Mouse (Mus musculus) olfactory bulb, adult 2 months (tissue): ENCODE results near the gene Nupr1l.
A peak's percentile ranks its signal among the peaks of the same experiment; 100 is the strongest.

Source experiments
- CTCF ChIP-seq: fragments of 200-500 bp; IDR thresholded peaks from 2 replicates; pipeline ENCODE4 v1.5.1; 2012; ENCODE audit warnings: low read depth, mild to moderate bottlenecking, low read length, moderate library complexity; ENCODE audit not compliant: insufficient read depth
- POLR2A ChIP-seq: fragments of 200-500 bp; IDR thresholded peaks from 2 replicates; pipeline ENCODE4 v1.6.1; 2012; ENCODE audit warnings: mild to moderate bottlenecking, low read depth, low read length, moderate library complexity; ENCODE audit not compliant: insufficient read depth

DNA sequence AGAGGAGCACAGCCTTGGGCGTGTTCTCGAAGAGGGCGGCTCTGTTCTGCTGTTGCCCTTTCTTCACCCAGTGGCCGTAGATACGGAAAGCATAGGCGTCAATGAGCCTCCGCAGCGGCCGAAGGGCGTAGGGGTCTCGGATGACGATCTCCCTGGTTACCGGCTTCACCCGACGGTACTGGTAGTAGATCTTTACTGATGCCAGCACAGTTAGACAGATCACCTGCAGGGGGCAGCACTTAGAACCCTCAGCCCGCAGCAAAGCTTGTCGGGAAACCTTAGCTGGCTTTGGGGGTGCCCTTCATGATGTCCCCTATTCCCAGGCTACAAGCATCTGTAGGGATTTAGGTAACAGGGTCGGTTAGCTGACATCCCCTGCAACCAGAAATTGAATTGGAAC lies 43.9 kb upstream of the Nupr1l start:
- TF ChIP-seq CTCF = peak; percentile 20; the same call in 1 of the 2 replicates
- no peak for TF ChIP-seq POLR2A
